Mouse (Mus musculus): ENCODE data around the gene Kcnc4.

Gene Kcnc4

GRCm38 (mm10) chr3:107459196-107459772 lies at the start of gene Kcnc4:
Gene Kcnc4, minus strand, starts transcription at chr3:107459552.
- CTCF ChIA-PET = no interaction called here

DNA sequence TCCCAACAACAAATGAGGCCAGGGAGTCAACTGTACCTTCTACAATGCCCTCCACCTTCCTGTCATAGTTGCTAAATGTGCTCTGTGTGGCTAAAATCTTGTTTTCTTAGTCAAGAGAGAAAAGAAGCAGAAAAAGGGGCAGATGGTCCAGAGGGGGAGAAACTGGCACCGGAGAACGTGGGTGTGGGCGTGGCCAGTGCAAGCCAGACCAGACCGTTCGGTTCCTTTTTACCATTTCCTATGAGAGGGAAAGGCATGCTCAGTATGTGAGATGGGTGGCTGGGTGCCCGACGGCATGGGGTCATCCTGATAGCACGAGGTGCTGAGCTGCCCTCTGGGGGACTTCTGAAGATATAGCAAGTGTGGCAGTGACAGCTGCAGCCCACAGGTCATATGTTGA lies 49.3 kb upstream of the Kcnc4 start:
- CTCF ChIA-PET = no interaction called here

DNA sequence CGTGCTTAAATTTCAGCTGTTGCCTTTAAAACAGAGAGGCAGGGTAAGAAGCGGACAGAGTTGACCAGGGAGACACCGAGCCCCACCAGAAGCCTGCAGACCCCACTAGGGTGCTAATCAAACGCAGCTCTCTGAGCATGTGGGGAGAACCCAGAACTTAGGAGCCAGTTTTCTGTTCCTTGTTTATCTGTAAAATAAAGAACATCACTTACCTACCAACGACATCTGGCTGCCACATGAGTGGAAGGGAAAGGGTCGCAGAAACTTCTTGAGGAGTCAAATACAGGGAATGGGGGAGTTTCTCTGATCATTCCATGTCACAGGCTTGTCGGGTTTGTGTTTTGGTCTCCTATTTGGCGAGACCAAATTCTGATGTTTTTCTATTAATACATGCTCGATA lies 48.6 kb upstream of the Kcnc4 start:
- CTCF ChIA-PET = no interaction called here

DNA sequence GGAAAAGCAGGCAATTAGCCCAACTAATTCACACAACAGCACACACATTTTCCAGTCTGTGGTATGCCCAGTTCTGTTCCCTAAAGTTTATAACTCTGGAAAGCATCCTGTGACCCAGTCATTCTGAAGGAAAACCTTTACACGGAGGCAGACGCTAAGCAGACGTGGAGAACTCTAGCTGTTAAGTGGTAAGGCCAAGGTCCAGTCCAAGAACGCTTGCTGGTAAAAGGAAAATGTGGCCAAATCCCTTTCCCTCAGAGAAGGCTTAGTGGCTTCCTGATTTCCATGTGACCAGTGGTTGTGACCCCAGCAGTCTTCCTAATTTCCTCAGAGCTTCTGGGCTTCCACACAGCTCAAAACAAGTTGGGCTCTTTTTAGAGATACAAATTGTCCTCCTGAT lies 47.2 kb upstream of the Kcnc4 start:
- CTCF ChIA-PET = no interaction called here

- CTCF ChIA-PET = no interaction called here
Observed at GRCm38 (mm10) chr3:107505464-107506367, 46.4 kb upstream of the Kcnc4 start.

DNA sequence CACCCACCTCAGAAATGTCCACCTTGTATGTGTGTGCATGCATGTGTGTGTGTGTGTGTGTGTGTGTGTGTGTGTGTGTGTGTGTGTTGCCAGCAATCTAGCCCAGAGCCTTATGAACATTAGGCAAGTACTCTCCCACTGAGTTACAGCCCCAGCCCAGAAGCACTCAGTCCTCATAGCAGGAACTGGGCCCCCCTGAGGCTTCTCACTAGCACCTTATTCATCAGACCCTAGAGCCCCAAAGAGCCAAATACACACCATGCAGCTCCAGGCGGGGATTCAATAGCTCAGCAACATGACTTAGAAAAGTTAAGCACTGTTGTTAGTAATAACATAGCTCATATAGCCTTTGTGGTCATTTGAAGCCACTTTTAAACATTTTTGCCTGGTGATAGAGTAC lies 45.2 kb upstream of the Kcnc4 start:
- CTCF ChIA-PET = no interaction called here

DNA sequence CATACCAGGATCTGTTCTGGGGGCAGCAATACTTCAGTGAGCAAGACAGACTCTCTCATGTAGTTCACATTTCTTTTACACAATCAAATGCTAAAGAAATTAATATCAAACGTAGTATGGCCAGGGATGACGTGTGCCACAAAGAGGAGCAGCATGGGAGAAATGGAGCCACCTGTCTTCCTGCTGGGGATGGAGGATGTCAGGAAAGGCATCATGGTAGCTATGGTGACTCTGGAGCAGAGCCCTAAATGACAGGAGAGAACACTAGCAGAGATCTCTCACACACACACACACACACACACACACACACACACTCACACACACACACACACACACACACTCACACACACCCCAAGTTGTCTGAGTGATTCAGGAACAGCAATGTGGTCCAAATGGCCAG lies 44.4 kb upstream of the Kcnc4 start:
- CTCF ChIA-PET = no interaction called here

DNA sequence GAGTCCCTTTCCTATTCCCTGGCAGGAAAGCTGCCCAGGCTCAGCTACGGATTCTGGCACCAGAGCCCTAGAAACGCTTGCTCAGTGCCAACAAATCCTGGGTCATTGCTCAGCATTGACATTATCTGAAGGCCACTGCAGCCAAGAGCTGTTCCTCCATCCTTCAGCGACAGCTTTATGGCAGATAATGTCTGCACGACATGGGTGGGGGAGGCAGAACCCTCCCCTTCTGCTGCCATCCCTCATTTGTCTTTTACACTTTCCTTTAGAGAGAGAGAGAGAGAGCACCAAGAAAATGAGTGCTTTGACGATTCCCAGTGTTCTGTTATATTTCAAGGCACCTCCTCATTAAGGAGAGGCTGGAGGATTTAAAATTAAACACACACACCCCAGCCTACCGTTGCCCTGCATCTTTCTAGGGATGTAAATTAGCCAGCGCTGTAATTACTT lies 42.4 kb upstream of the Kcnc4 start:
- CTCF ChIA-PET = no interaction called here

- CTCF ChIA-PET = no interaction called here
Observed at GRCm38 (mm10) chr3:107500301-107500700, 40.9 kb upstream of the Kcnc4 start.

DNA sequence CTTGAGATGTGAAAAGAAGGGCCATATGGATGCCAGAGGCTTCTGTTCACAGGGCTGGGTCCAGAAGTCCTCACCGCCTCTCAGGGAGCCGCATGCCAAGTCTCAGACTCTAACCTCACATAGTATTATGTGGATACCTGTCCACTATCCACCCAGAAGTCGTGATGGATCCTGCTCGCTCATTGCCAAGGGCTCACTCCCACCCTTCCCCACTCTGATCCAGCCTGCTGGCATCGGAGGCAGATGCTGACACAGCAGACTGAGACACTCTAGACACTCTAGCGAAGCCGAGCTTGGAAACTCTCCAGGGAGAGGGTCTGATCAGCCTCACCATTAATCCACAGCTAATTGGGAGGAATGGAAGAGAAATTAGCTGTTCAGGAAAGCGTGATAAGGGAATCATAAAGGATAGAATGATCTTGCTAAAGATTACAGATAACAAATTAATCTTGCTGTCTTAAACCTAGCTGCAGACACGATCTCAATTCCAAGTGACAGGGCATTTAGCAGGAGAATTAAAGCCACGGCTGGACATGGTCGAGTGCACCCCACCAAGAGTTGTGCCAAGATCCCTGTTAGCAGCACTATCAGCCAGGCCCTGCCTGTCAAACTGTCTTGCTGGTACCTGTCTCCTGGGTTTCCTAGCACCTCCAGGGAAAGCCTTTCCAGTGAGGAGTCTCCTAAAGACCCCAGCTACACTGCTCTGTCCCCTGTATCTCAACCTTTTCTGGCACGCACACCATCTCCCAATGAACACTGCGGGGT lies 36.9 kb upstream of the Kcnc4 start:
- CTCF ChIA-PET = no interaction called here

DNA sequence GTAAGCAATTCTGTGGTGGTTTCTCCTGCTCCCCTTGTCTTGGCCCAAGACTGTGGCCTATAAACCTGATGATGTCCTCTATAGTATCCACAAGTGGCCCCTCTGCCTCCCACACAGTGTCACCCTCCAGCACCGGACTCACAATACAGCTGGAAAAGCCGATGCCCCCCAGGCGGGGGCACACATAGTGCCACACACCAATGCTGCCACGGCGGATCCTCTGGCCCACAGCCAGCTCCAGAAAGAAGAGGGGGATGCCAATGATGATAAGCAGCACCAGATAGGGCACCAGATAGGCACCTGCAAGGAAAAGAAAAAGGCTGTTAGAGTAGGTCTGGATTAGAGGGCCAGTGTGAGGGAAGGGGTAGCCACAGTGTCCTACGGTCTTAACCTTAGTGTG lies 36.2 kb upstream of the Kcnc4 start:
- CTCF ChIA-PET = no interaction called here

- CTCF ChIA-PET = no interaction called here
Observed at GRCm38 (mm10) chr3:107491459-107491858, 32.1 kb upstream of the Kcnc4 start.

DNA sequence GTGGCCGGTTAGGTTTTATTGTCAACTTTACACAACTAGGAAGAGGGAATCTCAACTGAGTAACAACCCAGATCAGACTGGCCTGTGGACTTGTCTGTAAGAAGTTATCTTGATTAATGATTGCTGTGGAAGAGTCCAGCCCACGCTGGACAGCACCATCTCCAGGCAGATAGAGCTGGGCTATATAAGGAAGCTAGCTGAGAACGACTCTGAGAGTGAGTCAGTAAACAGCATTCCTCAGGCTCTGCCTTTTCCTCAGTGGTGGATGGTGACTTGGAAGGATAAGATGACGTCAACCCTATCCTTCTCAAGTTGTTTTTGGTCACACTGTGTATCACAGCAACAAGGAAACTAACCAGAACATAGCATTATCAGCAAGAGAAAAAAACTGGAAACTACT lies 29.3 kb upstream of the Kcnc4 start:
- CTCF ChIA-PET = no interaction called here

DNA sequence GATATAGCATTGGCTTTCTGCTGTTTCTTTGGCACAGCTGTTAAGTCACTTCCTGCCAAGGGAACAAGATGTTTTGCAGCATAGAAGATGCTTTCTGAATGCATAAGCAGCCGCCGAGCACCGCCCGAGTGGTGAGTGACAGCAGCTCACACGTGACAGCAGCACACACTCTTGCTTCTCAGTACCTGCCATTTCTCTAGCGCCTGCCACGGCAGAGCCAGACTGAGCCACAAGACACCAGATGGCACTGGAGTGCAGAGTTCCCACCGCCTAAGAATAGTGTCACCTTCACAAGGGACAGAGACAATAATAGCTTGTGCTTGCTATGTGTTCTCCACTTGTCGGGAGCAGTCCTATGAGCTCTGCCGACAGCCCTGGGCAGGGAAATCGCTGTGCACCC lies 23.9 kb upstream of the Kcnc4 start:
- CTCF ChIA-PET = no interaction called here

DNA sequence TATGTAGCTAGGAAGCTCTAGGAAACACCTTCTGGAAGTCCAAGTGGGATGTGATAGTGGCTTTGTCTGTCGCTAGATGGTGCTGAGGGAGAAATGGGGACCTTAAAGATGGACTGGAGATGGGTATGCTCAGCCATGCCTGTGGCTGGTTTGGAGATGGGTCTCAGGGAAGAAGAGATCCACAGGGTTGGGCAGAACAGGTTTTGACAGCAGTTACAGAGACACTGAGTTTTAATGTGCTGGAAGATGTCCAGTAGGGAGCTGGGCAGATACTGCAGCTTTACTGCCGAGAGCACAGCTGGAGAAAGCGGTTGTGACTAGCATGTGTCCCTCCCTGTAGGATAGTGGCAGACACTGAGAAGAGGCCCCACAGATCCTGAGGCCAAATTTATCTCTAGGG lies 21.3 kb upstream of the Kcnc4 start:
- CTCF ChIA-PET = interaction anchor here (0.6 kb wide), 1 partner anchor 261 kb away, joined by 6 read pairs; no protein-coding TSS in a partner anchor

- CTCF ChIA-PET = interaction anchor here (0.6 to 1.0 kb wide), 3 partner anchors 10 to 21 kb away, joined by 3 read pairs; no protein-coding TSS in a partner anchor
Observed at GRCm38 (mm10) chr3:107472198-107472597, 12.8 kb upstream of the Kcnc4 start.

GRCm38 (mm10) chr3:107469059-107469458 lies 9.7 kb upstream of the Kcnc4 start:
- CTCF ChIA-PET = no interaction called here

DNA sequence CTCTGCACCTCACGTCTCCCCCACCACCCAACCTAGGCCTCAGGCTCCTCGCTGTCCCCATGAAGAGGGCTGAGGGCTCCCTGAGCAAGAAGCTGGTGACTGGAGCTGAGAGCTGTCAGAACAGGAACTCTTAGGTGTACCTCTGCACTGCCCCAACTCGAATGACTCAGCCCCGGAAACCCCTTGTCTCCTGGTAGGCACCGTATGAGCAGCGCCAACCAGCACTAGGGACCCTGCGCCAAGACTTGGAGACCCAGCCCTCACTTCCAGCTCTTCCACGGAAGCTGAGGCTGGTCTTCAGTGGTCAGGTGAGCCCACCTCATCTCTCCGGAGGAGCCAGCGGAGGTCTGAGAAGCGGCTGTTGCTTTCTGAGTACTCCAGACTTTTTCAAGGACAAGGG lies 8.8 kb upstream of the Kcnc4 start:
- CTCF ChIA-PET = no interaction called here

GRCm38 (mm10) chr3:107466577-107466976 lies 7.2 kb upstream of the Kcnc4 start:
- CTCF ChIA-PET = no interaction called here

GRCm38 (mm10) chr3:107462160-107462559 lies 2.8 kb upstream of the Kcnc4 start:
- CTCF ChIA-PET = interaction anchor here (1.1 kb wide), 1 partner anchor 11 kb away, joined by 3 read pairs; no protein-coding TSS in a partner anchor

- CTCF ChIA-PET = no interaction called here
Observed at GRCm38 (mm10) chr3:107459773-107460431, 550 bp upstream of the Kcnc4 start.

DNA sequence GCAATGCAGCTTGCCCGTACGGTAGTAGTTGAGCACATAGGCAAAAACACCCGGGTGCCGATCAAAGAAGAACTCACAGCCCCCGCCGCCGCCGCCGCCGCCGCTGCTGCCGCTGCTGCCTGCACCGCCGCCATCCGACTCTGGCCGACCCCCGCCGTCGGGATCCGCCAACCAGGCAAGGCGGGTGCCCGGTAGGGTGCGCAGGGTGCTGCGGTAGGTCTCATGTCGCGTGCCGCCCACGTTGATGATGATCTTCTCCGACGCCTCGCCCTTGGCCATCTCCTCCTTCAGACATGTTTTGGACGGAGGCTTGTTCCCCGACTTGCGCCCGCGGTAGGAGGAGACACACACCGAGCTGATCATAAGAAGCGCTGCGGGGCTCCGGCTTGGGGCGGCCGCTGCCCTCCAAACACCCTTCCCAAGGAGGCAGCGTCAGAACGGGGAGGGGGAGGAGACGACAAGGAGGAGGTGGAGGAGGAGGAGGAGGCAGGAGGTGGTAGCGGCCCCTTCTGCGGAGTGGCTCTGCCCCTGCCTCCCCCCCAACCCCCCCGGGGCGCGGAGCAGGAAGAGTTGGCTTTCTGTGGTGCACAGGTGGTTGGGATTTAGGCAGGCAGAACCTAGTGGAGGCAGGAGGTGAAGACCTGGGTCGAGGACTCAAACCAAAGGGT lies 690 bp downstream of the Kcnc4 start:
- CTCF ChIA-PET = no interaction called here

Data from spleen, embryonic (tissue).